Mouse (Mus musculus) limb, embryonic 14.5 days (tissue): ENCODE measurements around the gene Gtf2f2. TPM values are rescaled to one million over a fixed set of nuclear protein-coding genes. Genes with fewer than 3 reads are reported as not detected.

ENCODE experiments used
- ATAC-seq: fragments of 200-750 bp; cut with Nextera tagmentation; 2 replicates; pipeline ENCODE4 v1.8.0; 2017; ENCODE audit warnings: low read depth, moderate number of reproducible peaks, moderate TSS enrichment; ENCODE audit not compliant: low FRiP score
- DNase-seq: peaks from one replicate; pipeline ENCODE4 v3.0.0-alpha.2; 2015; ENCODE audit warnings: low spot score
- H3K27ac ChIP-seq: fragments of 300-500 bp; sonication (generic); replicated peaks from 2 replicates; pipeline ENCODE4 v1.5.1; 2014; ENCODE audit warnings: low read depth, mild to moderate bottlenecking, low read length, moderate library complexity, mixed read lengths
- H3K27me3 ChIP-seq: fragments of 300-500 bp; sonication (generic); 2 replicates; pipeline ENCODE4 v1.6.1; 2014; ENCODE audit warnings: low read length, mixed read lengths; ENCODE audit not compliant: control insufficient read depth, insufficient read depth
- H3K36me3 ChIP-seq: fragments of 300-500 bp; sonication (generic); 2 replicates; pipeline ENCODE4 v1.6.1; 2014; ENCODE audit warnings: mild to moderate bottlenecking, low read length, moderate library complexity, mixed read lengths; ENCODE audit not compliant: control insufficient read depth, insufficient read depth
- H3K4me1 ChIP-seq: fragments of 300-500 bp; sonication (generic); 2 replicates; pipeline ENCODE4 v1.6.1; 2014; ENCODE audit warnings: antibody characterized with exemption, low read length, mixed read lengths; ENCODE audit not compliant: control insufficient read depth, insufficient read depth
- H3K4me2 ChIP-seq: fragments of 300-500 bp; sonication (generic); replicated peaks from 2 replicates; pipeline ENCODE4 v1.6.1; 2014; ENCODE audit warnings: low read depth, mild to moderate bottlenecking, low read length, moderate library complexity; ENCODE audit not compliant: severe bottlenecking
- H3K4me3 ChIP-seq: fragments of 300-500 bp; sonication (generic); replicated peaks from 2 replicates; pipeline ENCODE4 v1.5.1; 2014; ENCODE audit warnings: low read length
- H3K9ac ChIP-seq: fragments of 300-500 bp; sonication (generic); 2 replicates; pipeline ENCODE4 v1.6.1; 2014; ENCODE audit warnings: mild to moderate bottlenecking, low read depth, low read length, moderate library complexity; ENCODE audit not compliant: severe bottlenecking
- H3K9me3 ChIP-seq: fragments of 300-500 bp; sonication (generic); 2 replicates; pipeline ENCODE4 v1.6.1; 2016; ENCODE audit warnings: low read length; ENCODE audit not compliant: control insufficient read depth
- POLR2A ChIP-seq: fragments of 200-500 bp; IDR thresholded peaks from 2 replicates; pipeline ENCODE4 v1.8.0; 2012; ENCODE audit warnings: inconsistent platforms, mild to moderate bottlenecking, moderate library complexity, borderline replicate concordance; ENCODE audit not compliant: insufficient read depth, insufficient read length; ENCODE audit errors: extremely low read depth
- WGBS: fragments of 180-500 bp; shearing (Covaris S2); extraction: QIAGEN DNeasy Blood & Tissue Kit; methylation state at CpG from one replicate; pipeline ENCODE4 v1.1.7; 2014; 5-methylcytosine and 5-hydroxymethylcytosine counted together
- polyA plus RNA-seq, 2 experiments: library from polyadenylated mRNA; depleted of rRNA in 1 of 2; stranded (reverse) in 1 of 2; unstranded in 1 of 2; fragments of >200 nt; fragmentation: Nextera tagmentation in 1 of 2; extraction: Ambion mirVana in 1 of 2; gene quantifications; 2 replicates each; pipeline versions ENCODE4 v1.2.1 to v1.2.3; 2012 to 2014

Gene Gtf2f2
- polyA plus RNA-seq (2012; rRNA removed) (12.1 and 22.1 TPM in 2 replicates), polyA plus RNA-seq (2014; fragmentation: Nextera tagmentation; extraction: Ambion mirVana) (34.7 and 37.6 TPM in 2 replicates)

- H3K4me1 ChIP-seq, result peaks cover 8% of the 10 kb centered on the region
- 0 out of 2 replicates have a peak, but pooled peaks have one; percentile 13 for TF ChIP-seq POLR2A
- DNase-seq (peak; percentile 97), ATAC-seq (peak; percentile 95)
- H3K9me3 ChIP-seq, result no peaks in the 10 kb centered on the region
- H3K27ac ChIP-seq, result peak within 1 kb of the TSS; percentile 80
- WGBS, result 1% methylated on average over 67 of the region's 67 CpGs
- H3K9ac ChIP-seq, result peak within 1 kb of the TSS; percentile 71
- peak within 1 kb of the TSS; percentile 69 for H3K4me3 ChIP-seq
- H3K4me2 ChIP-seq, result peak within 1 kb of the TSS; percentile 59
- H3K36me3 ChIP-seq, result peaks cover 9% of the 10 kb centered on the region
- H3K27me3 ChIP-seq, result no peaks in the 10 kb centered on the region
Observed at GRCm38 (mm10) chr14:76010102-76011061, at the start of gene Gtf2f2. TSS of gene Gtf2f2 (minus strand) at chr14:76010865.

- H3K36me3 ChIP-seq, result no peaks in the 10 kb centered on the region
- H3K4me3 ChIP-seq, result no peak overlapping the region
- ATAC-seq, result no peak
- H3K4me2 ChIP-seq, result no peak overlapping the region
- no peaks in the 10 kb centered on the region for H3K9me3 ChIP-seq
- no peak overlapping the region for H3K9ac ChIP-seq
- H3K4me1 ChIP-seq, result no peaks in the 10 kb centered on the region
- no peak for DNase-seq
- no peak for TF ChIP-seq POLR2A
- H3K27ac ChIP-seq, result no peak overlapping the region
- 73% methylated on average over 5 of the region's 5 CpGs for WGBS
- H3K27me3 ChIP-seq, result no peaks in the 10 kb centered on the region
Observed at GRCm38 (mm10) chr14:76059441-76059840, 48.8 kb upstream of the Gtf2f2 start.

GRCm38 (mm10) chr14:76053726-76054125 lies 43.1 kb upstream of the Gtf2f2 start:
- no peak for TF ChIP-seq POLR2A
- no peaks in the 10 kb centered on the region for H3K27me3 ChIP-seq
- no peak for DNase-seq
- H3K4me2 ChIP-seq, result no peak overlapping the region
- H3K4me1 ChIP-seq, result no peaks in the 10 kb centered on the region
- no peak overlapping the region for H3K9ac ChIP-seq
- H3K4me3 ChIP-seq, result no peak overlapping the region
- H3K36me3 ChIP-seq, result no peaks in the 10 kb centered on the region
- no peak for ATAC-seq
- no peaks in the 10 kb centered on the region for H3K9me3 ChIP-seq
- WGBS, result 88% methylated on average over 11 of the region's 11 CpGs
- no peak overlapping the region for H3K27ac ChIP-seq

GRCm38 (mm10) chr14:76051966-76052365 lies 41.3 kb upstream of the Gtf2f2 start:
- TF ChIP-seq POLR2A, result no peak
- H3K9ac ChIP-seq, result no peak overlapping the region
- no peaks in the 10 kb centered on the region for H3K27me3 ChIP-seq
- whole genome bisulfite sequencing, result 89% methylated on average over 7 of the region's 7 CpGs
- H3K9me3 ChIP-seq, result no peaks in the 10 kb centered on the region
- H3K36me3 ChIP-seq, result no peaks in the 10 kb centered on the region
- H3K4me1 ChIP-seq, result no peaks in the 10 kb centered on the region
- no peak overlapping the region for H3K4me2 ChIP-seq
- no peak for ATAC-seq
- no peak for DNase-seq
- H3K27ac ChIP-seq, result no peak overlapping the region
- no peak overlapping the region for H3K4me3 ChIP-seq

- no peaks in the 10 kb centered on the region for H3K36me3 ChIP-seq
- TF ChIP-seq POLR2A, result no peak
- no peaks in the 10 kb centered on the region for H3K27me3 ChIP-seq
- WGBS, result 53% methylated on average over 1 of the region's 1 CpGs
- no peak overlapping the region for H3K9ac ChIP-seq
- DNase-seq (no peak), ATAC-seq (no peak)
- H3K4me3 ChIP-seq, result no peak overlapping the region
- H3K27ac ChIP-seq, result no peak overlapping the region
- no peaks in the 10 kb centered on the region for H3K9me3 ChIP-seq
- no peak overlapping the region for H3K4me2 ChIP-seq
- no peaks in the 10 kb centered on the region for H3K4me1 ChIP-seq
Observed at GRCm38 (mm10) chr14:76045767-76046166, 35.1 kb upstream of the Gtf2f2 start.
